Mouse (Mus musculus): ENCODE data around the gene Scgb2b11.
"Not testable (repeated sequence)": the region's sequence is repeated elsewhere in the genome, so short reads cannot be mapped to it uniquely, and the experiment has no call there.

Scgb2b11 gene

GRCm38 (mm10) chr7:32211045-32211444 is at the start of gene Scgb2b11:
Scgb2b11 (minus strand) TSS chr7:32211145.
- DNase-seq (ENCODE audit: low read depth): not testable (repeated sequence)

DNA sequence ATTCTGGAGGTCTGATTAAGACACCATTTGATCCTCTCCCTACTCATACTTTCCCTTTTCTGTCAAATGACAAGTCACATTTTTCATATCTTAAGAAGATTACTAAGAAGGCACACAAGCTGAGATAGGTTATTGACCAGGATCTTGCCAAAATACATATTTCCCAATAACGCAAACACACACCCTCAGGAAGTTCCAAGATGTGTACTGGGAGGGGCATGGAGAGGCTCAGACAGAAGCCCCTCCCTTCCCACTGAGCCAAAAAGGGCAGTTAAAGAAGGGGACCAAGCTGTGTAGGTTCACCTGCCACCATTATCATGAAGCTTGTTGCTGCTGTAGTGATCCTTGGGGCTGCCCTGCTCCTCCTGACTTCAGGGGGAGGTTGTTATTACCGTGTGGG is 11.6 kb upstream of the Scgb2b11 start, which contains the start of gene Scgb1b11:
Scgb1b11 (plus strand) TSS at position 301 of the 400 bp plus-strand sequence.
- DNase-seq (ENCODE audit: low read depth): not testable (repeated sequence)
